Mouse (Mus musculus): ENCODE measurements around the gene Slc34a3. TPM values are rescaled to one million over a fixed set of nuclear protein-coding genes. Genes with fewer than 3 reads are reported as not detected.
"Not testable (repeated sequence)": the region's sequence is repeated elsewhere in the genome, so short reads cannot be mapped to it uniquely, and the experiment has no call there.

The Slc34a3 gene
- polyA plus RNA-seq, 1 experiment = 0.05 TPM

GRCm38 (mm10) chr2:25262795-25263622 lies 28.8 kb upstream of the Slc34a3 start:
- Histone ChIP-seq H3K4me1 (replicated peaks; ENCODE audit: control insufficient read depth, insufficient read depth, low read length) (peaks cover 22% of the 10 kb centered on the region), H3K27ac (ENCODE audit: control insufficient read depth, insufficient read depth, low read length) (no peak overlapping the region), H3K4me3 (ENCODE audit: control insufficient read depth, insufficient read depth, low read length) (peak overlapping the region; percentile 59), H3K27me3 (ENCODE audit: control insufficient read depth, insufficient read depth, low read length) (no peaks in the 10 kb centered on the region), H3K36me3 (ENCODE audit: control insufficient read depth, insufficient read depth, low read length) (no peaks in the 10 kb centered on the region)
- peak; percentile 52 for DNase-seq
- TF ChIP-seq POLR2A (IDR thresholded peaks at IDR 0.05; ENCODE audit: control insufficient read depth, extremely low read depth, insufficient read depth, low read length, poor library complexity) = no peak
- TF ChIP-seq CTCF (IDR thresholded peaks at IDR 0.05; ENCODE audit: borderline replicate concordance, control insufficient read depth, extremely low read depth, insufficient read depth, low read length, poor library complexity) = no peak
- under 1% methylated on average over 82 of the region's 82 CpGs for WGBS

- peak; percentile 95 for DNase-seq
- peaks cover 22% of the 10 kb centered on the region for H3K4me1 ChIP-seq (replicated peaks; ENCODE audit: control insufficient read depth, insufficient read depth, low read length)
- H3K36me3 ChIP-seq (ENCODE audit: control insufficient read depth, insufficient read depth, low read length) = no peaks in the 10 kb centered on the region
- H3K4me3 ChIP-seq (ENCODE audit: control insufficient read depth, insufficient read depth, low read length) = peak within 1 kb of the TSS; percentile 59
- no peaks in the 10 kb centered on the region for H3K27me3 ChIP-seq (ENCODE audit: control insufficient read depth, insufficient read depth, low read length)
- WGBS = under 1% methylated on average over 39 of the region's 39 CpGs
- no peak for TF ChIP-seq CTCF (IDR thresholded peaks at IDR 0.05; ENCODE audit: borderline replicate concordance, control insufficient read depth, extremely low read depth, insufficient read depth, low read length, poor library complexity)
- TF ChIP-seq POLR2A (IDR thresholded peaks at IDR 0.05; ENCODE audit: control insufficient read depth, extremely low read depth, insufficient read depth, low read length, poor library complexity) = peak; percentile 54
- no peak within 1 kb of the TSS for H3K27ac ChIP-seq (ENCODE audit: control insufficient read depth, insufficient read depth, low read length)
These were observed 28.2 kb upstream of the Slc34a3 start, which contains the start of gene Tprn for GRCm38 (mm10) chr2:25262291-25262767. Gene Tprn, plus strand, starts transcription at chr2:25262618.

GRCm38 (mm10) chr2:25261870-25262269 lies 27.7 kb upstream of the Slc34a3 start:
- Histone ChIP-seq H3K27me3 (ENCODE audit: control insufficient read depth, insufficient read depth, low read length) (no peaks in the 10 kb centered on the region), H3K27ac (ENCODE audit: control insufficient read depth, insufficient read depth, low read length) (no peak overlapping the region), H3K36me3 (ENCODE audit: control insufficient read depth, insufficient read depth, low read length) (no peaks in the 10 kb centered on the region), H3K4me3 (ENCODE audit: control insufficient read depth, insufficient read depth, low read length) (peak overlapping the region; percentile 29; the same call in 1 of the 2 replicates), H3K4me1 (replicated peaks; ENCODE audit: control insufficient read depth, insufficient read depth, low read length) (peaks cover 22% of the 10 kb centered on the region)
- TF ChIP-seq POLR2A (IDR thresholded peaks at IDR 0.05; ENCODE audit: control insufficient read depth, extremely low read depth, insufficient read depth, low read length, poor library complexity) (no peak), CTCF (IDR thresholded peaks at IDR 0.05; ENCODE audit: borderline replicate concordance, control insufficient read depth, extremely low read depth, insufficient read depth, low read length, poor library complexity) (no peak)
- DNase-seq = no peak
- WGBS = 55% methylated on average over 12 of the region's 12 CpGs

GRCm38 (mm10) chr2:25258887-25259286 lies 24.7 kb upstream of the Slc34a3 start:
- peaks cover 15% of the 10 kb centered on the region for H3K4me1 ChIP-seq (replicated peaks; ENCODE audit: control insufficient read depth, insufficient read depth, low read length)
- H3K27me3 ChIP-seq (ENCODE audit: control insufficient read depth, insufficient read depth, low read length) = no peaks in the 10 kb centered on the region
- no peak for DNase-seq
- H3K27ac ChIP-seq (ENCODE audit: control insufficient read depth, insufficient read depth, low read length) = no peak overlapping the region
- H3K36me3 ChIP-seq (ENCODE audit: control insufficient read depth, insufficient read depth, low read length) = no peaks in the 10 kb centered on the region
- TF ChIP-seq POLR2A (IDR thresholded peaks at IDR 0.05; ENCODE audit: control insufficient read depth, extremely low read depth, insufficient read depth, low read length, poor library complexity) (no peak), CTCF (IDR thresholded peaks at IDR 0.05; ENCODE audit: borderline replicate concordance, control insufficient read depth, extremely low read depth, insufficient read depth, low read length, poor library complexity) (no peak)
- H3K4me3 ChIP-seq (ENCODE audit: control insufficient read depth, insufficient read depth, low read length) = no peak overlapping the region
- 88% methylated on average over 2 of the region's 2 CpGs for WGBS

- H3K4me1 ChIP-seq (replicated peaks; ENCODE audit: control insufficient read depth, insufficient read depth, low read length); H3K27me3 ChIP-seq (ENCODE audit: control insufficient read depth, insufficient read depth, low read length); DNase-seq; H3K27ac ChIP-seq (ENCODE audit: control insufficient read depth, insufficient read depth, low read length); H3K36me3 ChIP-seq (ENCODE audit: control insufficient read depth, insufficient read depth, low read length); H3K4me3 ChIP-seq (ENCODE audit: control insufficient read depth, insufficient read depth, low read length): not testable (repeated sequence)
- 86% methylated on average over 5 of the region's 5 CpGs for WGBS
These were observed 23.1 kb upstream of the Slc34a3 start for GRCm38 (mm10) chr2:25257250-25257649.

- not testable (repeated sequence) for H3K27ac ChIP-seq (ENCODE audit: control insufficient read depth, insufficient read depth, low read length); H3K27me3 ChIP-seq (ENCODE audit: control insufficient read depth, insufficient read depth, low read length); H3K4me1 ChIP-seq (replicated peaks; ENCODE audit: control insufficient read depth, insufficient read depth, low read length); H3K36me3 ChIP-seq (ENCODE audit: control insufficient read depth, insufficient read depth, low read length); H3K4me3 ChIP-seq (ENCODE audit: control insufficient read depth, insufficient read depth, low read length)
- WGBS = 32% methylated on average over 12 of the region's 12 CpGs
- peak; percentile 70 for DNase-seq
These were observed 22.4 kb upstream of the Slc34a3 start for GRCm38 (mm10) chr2:25256443-25257109.
